Mouse (Mus musculus) left cerebral cortex, adult 8-10 months (tissue): Measurements from ENCODE around the gene Mmp23. TPM values are rescaled to one million over a fixed set of nuclear protein-coding genes. Genes with fewer than 3 reads are reported as not detected.
"Not testable (repeated sequence)": the region's sequence is repeated elsewhere in the genome, so short reads cannot be mapped to it uniquely, and the experiment has no call there.

Source experiments
- DNase-seq, 2 experiments: peaks; one replicate each; pipeline ENCODE4 v3.0.0; 2022; ENCODE audit warnings: low spot score in 2 of 2
- total RNA-seq, 4 experiments: library from RNA; stranded (reverse); gene quantifications; 2 replicates each; pipeline ENCODE4 v1.2.4; 2022

The Mmp23 gene
- total RNA-seq, 4 experiments from 2014 or later, result 0.99 to 2.8 (median 2.1) TPM

DNA sequence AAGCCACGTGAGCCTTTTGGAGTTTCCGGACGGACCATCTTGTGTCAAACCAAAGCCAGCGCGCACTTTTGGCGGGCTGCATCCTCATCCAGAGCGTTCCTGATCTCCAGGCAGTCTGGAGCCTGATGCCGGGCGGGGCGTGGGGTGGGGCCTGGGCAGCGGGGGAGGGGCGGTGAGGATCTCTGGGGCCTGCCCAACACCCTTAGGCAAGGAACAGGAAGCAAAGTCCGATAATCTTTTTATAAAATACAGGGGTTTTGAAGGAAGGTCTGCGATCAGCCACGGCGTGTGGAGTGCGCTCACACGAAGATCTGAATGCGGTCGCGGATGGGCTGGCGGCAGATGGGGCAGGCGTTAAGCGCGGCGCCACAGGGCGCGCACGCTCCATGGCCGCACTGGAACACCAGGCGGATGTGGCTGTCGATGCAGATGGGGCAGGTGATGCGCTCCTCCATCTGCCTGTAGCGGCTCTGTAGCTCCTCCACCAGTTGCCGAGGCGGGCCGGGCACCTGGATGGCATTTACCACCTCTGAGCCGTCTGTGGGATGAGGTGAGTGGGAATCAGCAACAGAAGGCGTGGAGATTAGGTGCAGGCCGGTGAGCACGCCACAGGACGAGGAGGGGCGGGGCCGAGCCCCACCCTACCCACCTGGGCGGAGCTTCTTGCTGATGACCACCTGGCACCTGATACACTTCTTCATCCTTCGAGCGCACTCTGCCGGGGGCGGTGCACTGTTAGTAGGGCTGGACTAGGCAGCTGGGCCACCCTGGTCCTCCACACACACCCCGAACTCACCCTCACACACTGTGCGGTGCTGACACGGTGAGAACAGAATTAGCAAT, 1.5 kb upstream of the Mmp23 start:
- DNase-seq, result peak in 1 of 2 experiments; percentile 22

DNA sequence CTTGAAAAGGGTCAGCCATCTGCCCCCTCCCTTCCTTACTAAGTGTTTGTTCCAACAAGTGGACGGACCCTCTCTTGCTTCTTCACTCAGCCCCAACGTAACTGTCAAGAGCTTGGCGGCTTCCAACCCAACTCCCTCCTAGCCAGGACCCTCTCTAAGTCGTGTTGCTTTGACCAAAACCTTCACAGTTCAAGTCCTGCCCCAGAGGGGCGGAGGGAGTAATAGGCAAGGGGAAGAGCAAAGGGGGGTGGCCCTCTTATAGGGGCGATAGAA, 935 bp upstream of the Mmp23 start:
- no peak for DNase-seq

DNA sequence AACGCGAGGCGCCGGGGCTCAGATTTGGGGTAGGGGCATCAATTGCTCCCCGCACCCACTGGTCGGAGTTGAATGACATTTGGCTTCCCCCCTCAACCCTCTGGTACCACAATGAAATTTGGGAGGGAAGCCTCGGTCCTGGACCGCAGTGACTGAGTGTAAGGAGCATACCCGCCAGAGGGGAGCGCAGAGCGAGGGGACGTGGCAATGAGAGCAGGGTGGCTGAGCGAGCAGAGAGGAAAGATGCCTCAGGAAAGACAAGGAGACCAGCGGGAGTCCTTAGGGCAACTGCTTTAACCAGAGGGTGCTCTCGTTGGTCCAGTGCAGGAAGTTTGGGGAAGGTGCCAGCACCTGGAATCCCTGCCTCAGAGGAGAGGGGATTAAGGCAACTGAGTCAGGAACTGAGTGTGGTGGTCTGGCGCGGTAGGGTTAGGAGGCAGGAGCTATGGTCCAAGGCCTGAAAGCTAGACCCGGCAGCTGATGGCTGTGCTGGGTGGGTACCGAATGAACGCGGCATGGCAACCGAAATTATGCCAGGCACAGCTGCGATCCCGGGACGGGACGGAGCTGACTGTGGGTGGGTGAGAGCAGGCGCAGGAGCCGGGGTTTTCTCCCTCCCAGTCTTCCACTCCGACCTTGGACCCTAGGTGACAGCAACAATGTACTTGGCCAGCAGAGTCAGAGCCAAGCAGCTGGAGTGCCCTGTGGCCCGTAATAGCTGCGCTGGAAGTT, 433 bp upstream of the Mmp23 start:
- DNase-seq, result peak in 1 of 2 experiments; percentile 16

DNA sequence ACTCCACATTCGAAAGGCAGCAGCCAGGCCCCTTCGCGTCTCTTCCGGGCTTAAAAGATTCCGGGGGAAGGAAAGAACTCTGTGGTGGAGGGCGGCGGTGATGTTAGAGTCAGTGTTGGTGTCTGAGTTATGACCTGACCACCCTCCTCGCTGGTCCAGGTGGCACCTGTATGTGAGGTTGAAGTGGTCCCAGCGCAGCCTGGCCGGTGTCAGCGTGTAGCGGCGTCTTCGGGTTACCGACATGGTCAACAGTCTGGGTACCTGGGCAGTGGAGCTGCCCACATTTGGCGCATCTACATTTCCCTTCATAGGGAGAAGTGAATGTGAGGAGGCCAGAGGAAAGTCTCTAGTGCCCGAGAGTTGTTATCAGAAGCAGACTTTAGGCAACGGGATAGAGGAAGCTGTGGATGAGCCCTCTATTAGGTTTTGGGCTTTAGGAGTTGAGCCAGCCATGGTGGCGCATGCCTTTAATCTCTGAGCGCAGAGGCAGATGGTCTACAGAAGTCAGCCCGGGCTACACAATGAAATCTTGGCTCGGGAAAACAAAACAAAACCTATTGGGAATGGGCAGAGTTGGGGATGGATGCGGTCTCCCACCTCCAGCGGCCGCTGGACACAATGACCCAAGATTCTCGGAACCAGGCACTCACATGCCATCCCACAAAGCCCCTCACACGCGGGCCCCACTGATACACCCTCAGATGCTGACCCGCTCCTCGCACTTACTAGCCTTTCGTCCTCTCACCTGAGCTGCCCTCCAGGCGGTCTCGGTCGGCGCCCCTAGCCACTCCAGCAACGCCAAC, 700 bp downstream of the Mmp23 start:
- DNase-seq, result no peak

DNA sequence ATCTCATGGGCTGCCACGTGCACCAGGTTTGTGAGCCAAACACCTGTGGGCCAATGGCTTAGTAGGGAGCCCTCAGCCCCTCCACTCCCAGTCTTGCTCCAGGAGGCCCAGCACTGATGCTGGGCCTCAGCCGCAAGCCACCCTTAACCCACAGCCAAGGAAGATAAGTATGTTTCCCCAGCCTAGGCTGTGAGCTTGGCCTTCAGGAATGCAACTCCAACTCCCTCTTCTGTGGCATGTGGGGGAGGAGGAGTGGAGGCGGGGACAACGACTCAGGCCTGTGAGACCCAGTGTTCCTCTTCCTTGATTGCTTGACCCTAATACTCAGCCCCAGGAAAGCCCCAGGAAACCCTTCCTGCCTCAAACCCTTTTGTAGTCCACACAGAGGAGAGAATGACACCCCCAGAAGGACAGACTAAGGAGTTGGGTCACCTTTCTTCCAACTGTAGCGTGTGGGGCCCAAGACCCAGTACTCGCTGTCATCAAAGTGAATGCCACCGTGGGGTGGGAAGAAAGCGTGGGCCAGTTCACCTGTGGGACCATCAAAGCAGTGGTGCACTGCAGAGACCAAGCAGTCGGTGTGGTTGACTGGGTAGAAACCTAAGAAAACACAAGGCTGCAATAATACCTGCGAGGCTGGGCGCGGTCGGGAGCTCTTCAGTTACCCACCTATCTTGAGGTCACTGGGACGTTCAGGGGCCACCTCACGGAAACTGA, 1.5 kb downstream of the Mmp23 start:
- DNase-seq, result no peak

DNA sequence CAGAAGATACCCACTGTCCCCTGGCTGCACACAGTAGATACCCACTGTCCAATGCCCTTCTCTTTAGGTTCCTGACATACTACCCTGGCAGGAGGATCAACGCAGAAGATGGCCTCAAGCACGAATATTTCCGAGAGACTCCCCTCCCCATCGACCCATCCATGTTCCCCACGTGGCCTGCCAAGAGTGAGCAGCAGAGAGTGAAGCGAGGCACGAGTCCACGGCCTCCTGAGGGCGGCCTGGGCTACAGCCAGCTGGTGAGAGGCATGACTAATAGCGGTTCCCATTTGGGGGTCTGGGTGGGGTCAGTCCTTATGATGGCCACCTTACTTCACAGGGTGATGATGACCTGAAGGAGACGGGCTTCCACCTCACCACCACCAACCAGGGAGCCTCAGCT, 3.8 kb downstream of the Mmp23 start:
- DNase-seq, result no peak

DNA sequence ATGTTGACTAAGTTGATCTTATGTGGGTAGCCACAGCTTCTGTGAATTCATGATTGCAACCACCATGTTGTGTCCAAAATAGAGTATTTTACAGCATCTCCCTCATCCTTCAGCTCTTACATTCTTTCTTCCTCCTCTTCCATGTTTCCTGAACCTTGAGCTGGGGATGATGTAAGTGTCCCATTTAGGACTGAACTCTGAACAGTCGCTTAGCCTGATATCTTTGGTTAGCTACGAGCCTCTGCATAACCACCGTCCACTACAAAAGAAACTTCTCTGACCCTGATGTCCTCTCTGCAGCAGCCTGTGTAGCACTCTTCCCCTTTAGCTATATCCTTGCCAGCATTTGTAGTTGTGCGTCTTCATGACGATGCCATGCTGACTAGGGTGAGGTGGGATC, 7.5 kb downstream of the Mmp23 start:
- DNase-seq, result no peak

DNA sequence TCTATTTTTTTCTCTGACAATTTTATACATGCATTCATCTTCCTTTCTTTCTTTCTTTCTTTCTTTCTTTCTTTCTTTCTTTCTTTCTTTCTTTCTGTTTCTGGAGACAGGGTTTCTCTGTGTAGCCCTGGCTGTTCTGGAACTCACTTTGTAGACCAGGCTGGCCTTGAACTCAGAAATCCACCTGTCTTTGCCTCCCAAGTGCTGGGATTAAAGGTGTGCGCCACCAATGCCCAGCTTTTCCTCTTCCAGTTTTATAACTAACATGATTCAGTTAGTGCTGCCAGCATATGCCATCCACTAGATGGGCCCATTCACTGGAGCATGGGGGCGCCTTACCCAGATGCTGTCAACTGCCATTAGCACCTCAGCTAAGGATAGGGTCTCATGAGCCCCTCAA, 7.9 kb downstream of the Mmp23 start, which contains the start of gene Gm10563:
Gm10563 (minus strand) TSS at position 101 of the 400 bp plus-strand sequence.
- not testable (repeated sequence) for DNase-seq

DNA sequence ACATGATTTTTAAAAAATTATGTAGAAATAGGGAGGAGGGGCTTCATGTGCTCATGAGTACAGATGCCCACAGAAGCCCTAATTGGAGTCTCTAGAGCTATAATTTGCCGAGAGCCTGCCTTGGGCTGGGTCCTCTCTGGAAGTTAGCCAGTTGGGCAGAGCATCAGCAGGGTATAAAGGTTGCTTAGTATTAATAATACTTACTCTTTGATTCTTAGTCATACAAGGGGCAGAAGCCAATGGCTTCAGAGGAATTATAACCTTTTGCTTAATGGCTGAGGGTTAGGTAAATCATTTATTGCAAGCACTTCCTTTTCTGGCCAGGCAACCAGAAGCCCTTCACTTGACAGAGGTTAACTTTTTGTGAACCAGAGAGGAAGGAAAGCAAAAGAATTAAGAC, 9.7 kb downstream of the Mmp23 start:
- DNase-seq, result no peak

DNA sequence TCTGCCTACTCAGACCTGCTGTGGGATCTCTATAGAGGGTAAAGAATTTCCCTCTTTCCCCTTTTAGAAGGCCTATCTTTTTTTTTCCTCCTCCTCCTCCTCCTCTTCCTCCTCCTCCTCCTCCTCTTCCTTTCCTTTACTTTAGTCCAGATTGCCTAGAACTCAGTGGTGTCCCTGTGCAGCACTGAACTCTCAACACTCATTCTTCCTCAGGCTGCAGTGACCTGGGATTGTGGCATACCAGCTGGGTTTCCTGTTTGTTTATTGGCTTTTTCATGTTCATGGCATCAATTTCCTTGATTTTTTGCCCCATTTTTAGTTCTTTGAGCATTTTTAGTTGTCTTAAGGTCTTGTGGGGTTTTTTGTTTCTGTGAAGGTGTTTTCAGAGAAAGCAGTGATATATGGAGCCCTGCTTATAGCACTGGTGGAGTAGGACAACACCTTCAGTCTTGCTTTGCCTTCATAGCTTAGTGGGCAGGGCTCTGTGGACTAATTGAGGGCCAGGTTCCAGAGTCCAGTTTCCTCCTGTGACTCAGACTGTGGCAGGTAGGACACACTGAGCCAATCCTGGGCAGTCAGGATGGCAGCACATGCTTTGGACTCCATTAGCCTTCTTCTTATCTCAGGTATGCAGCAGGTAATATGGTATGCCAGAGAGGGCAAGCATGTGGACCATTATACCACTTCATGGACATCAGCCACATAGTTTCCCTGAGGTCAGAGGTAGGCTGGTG, 17.3 kb downstream of the Mmp23 start:
- DNase-seq, result no peak

DNA sequence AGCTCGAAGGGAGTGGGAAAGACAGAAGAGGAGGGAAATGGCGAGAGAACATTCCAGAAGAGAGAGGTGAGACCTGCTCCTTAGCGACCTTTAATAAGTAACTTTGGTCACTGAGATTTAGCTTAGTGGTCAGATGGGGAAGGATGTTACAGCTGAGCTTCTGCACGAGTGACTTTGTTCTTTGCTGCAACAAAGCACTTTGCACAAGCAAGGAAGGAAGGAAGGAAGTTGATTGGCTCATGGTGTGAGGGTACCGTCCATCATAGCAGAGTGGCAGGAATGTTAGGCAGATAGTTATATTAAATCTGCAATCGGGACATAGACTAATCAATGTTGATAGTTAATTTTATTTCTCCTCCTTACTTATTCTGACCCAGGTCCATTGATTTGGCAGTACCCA, 22.9 kb downstream of the Mmp23 start:
- DNase-seq, result no peak

DNA sequence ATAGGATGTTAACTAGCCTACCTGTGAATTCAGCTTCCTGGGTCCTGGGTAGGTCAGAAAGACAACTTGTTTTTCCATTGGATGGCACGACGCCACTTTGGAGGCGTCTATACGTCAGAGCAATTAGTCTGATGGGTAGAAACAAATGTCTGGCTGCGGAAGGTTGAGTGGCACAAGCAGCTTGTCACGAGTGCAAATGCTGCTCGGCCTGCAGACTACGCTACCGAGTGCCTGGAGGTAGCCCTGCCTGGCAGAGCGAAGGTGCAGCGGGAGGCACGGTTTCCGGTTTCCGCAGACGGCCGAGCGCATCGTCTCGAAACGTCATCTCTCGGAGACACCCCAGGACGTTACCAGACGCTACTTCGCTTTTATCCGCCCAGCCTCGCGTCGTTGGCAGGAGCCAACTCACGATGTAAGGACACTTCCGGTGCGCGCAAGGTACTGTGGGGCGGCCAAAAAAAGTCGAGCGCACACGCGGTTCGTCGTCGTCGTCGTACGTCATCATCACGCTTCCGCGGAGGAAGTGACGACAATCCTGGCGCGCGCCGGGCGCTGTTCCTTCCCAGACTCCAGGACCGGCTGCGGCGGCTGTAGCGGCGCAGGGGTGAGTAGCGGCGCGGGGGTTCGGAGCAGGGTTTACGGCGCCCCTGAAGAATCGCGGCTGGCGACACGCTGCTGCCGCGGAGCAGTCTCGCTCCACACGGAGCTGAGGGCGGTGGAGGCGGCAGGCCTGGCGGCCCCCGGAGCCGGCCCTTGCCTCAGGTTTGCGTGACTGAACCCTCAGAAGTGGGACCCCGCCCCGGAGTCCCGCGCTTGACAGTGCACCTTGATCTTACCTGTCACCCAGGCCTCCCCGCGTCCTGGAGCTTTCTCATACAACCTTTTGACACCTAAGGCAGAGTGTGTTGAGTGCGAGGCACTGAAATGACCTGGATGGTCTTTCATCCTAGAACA, 28.6 kb downstream of the Mmp23 start, which contains the start of gene Cdk11b:
Cdk11b (plus strand) TSS at position 517 of the 954 bp plus-strand sequence.
- peak; percentile 94 to 98 for DNase-seq

DNA sequence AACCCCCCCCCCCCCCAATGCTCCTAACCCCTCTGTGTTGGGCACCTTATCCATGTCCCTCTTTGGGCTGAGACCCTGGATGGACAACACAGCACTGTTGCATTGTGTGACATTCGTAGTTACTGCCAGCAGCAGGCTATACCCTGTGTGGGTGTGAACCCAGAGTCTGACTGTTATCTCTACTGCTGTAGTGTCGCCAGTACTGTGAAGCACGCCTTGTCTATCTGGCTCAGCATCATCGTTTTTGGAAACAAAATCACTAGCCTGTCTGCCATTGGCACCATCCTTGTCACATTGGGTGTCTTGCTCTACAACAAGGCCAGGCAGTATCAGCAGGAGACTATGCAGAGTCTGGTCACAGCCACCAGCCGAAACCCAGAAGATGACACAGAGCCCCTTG, 34.9 kb downstream of the Mmp23 start:
- DNase-seq, result no peak

DNA sequence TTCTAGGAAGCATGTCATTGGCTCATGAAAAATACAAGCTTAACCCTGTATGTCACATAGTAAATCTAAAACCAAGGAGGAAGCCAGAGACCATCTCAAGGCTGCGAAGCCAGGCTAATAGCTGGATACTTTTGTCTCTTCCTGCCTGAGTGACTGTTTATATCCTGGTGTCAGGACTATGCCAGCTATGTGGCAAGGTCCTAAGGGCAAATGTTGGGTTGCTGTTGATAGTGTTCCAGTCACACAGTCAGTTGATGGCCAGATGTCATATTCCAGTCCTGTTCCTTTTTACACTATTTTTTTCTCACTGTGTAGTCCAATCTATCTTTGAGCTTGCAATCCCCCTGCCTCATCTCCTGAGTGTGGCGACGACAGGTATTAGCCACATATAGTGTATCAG, 39.9 kb downstream of the Mmp23 start:
- no peak for DNase-seq

DNA sequence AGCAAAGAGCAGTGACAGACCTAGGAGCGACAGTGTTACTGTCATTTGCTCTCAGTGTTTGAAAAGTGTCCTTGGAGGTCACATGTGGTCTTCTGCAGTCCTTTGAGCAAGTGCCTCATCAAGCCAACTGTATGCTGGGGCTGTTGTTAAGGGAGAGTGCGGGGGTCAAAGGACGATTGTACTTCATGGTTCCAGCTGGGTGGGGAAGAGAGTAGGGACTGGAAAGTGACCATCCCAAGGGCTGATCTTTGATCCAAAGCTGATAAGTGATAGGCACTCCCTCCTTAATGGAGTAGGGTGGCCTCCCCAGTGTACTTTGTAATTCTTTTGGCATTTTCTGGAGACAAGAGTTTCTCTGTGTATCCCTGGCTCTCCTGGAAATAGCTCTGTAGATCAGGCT, 41.3 kb downstream of the Mmp23 start:
- DNase-seq, result no peak

DNA sequence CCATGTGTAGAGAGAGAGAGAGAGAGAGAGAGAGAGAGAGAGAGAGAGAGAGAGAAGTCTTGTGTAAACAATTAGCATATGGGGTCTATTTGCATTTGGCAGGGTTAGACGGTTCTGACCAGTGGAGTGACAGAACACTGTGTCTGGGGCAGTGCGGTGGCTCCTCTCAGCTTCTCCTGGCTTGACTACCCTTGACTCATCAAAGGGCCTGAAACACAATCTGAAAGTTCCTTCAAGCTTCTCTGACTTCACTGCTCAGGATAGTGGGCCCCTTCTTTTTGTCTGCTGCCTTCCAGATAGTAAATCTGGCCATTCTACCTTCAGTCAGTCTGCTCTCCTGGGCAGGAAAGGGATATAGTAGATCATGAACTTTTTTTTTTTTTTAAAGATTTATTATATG, 46.4 kb downstream of the Mmp23 start:
- no peak for DNase-seq

DNA sequence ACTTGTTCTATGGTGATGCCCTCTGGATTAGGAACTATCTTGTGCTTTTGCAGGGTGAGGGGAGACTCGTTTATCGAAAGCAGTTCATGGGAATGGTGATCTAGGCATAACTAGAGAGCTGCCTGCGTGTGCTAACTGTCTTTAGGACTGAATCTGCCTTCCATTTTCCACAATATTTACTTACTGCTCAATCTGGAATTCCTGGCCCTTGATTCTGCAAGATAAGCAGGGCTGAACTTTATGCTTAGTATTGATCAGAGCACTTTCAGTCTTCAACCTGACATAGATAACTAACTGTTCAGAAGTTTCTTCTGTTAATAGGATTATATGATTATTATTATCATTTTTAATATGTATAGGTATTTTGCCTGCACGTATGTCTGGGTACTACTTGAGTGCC, 48.1 kb downstream of the Mmp23 start:
- DNase-seq, result no peak

DNA sequence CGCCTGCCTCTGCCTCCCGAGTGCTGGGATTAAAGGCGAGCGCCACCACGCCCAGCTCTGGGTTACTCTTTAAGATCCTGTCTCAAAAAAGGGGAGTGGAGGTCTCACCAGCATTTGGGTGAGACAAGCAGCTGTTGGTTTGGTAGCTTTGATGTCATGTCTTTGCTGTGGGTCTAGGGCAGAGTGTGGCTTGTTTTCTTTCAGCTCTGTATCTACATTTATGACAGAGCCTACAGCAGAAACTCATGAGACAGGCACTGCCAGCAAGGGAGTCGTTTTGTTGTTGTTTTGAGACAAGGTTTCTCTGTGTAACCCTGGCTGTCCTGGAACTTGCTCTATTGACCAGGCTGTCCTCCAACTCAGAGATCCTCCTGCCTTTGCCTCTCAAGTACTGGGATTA, 49.4 kb downstream of the Mmp23 start:
- no peak for DNase-seq

DNA sequence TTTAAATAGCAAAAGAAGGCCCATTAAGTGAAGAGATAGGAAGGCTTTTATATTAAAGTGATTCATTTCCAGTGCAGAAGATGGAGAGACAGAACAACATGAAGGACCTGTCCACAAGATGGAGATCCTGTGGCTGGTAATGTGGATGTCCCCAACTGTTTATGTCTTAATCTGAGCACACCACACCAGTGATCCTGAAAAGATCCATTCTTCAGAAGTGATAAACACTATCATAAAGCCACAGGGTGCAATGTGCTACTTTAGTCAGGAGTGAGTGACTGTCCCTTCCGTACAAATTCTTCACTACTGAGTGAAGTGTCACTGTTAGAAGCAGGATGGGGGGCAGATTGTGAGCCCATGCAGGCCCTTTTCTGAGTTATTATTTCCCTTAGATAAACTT, 50.4 kb downstream of the Mmp23 start:
- DNase-seq, result no peak
